Mouse (Mus musculus): ENCODE results near the gene Sash1.
"Not testable (repeated sequence)": the region's sequence is repeated elsewhere in the genome, so short reads cannot be mapped to it uniquely, and the experiment has no call there.

Gene Sash1

DNA sequence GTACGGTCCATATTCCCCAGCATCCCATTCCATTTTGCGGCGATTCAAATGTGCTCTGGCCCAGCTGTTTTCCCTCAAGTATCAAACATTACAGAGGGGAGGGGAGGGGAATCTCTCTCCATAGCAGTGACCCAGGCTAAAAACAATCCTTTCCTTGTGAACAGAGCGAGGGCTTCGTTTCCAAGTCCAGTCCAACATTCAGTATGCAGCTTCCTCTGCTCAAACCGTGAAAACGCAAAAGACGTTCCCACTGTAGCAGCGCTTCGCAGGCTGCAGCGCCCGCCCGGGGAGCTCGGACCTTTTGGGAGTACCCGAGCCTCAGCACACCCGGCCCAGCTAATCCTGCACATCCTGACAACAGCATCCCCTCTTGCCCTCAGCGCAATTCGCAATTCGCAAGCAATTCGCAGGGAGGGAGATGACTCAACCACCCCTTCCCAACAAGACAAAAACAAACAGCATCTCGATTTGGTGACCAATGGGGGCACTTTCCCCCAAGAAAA lies 128.4 kb downstream of the Sash1 start:
- no peak for DNase-seq (ENCODE audit: low read depth, low spot score)

GRCm38 (mm10) chr10:8756604-8757354 lies 129.1 kb downstream of the Sash1 start:
- DNase-seq (ENCODE audit: low read depth, low spot score), result no peak

GRCm38 (mm10) chr10:8753377-8753776 lies 132.5 kb downstream of the Sash1 start:
- DNase-seq (ENCODE audit: low read depth, low spot score), result no peak

DNA sequence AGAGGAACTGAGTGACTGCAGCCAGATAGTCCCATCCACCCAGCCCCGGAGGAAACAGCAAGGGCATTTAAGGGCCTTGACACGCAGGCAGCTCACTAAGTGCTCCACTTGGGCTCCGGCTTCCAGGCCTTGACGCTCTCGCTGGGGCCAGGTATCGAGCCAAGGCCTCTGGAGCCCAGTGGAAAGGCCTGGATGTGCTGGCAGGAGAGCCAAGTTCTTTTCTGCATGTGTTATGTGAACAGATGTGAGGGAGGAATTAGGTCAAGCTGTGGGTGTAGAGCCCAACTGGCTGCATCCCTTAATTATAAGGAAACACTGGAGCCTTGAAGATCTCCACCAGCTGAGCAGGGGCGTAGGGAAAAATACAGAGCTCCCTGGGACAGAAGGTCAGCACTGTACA lies 133.4 kb downstream of the Sash1 start:
- DNase-seq (ENCODE audit: low read depth, low spot score), result no peak

GRCm38 (mm10) chr10:8749537-8749936 lies 136.3 kb downstream of the Sash1 start:
- no peak for DNase-seq (ENCODE audit: low read depth, low spot score)

- DNase-seq (ENCODE audit: low read depth, low spot score), result no peak
These were observed 138.2 kb downstream of the Sash1 start for GRCm38 (mm10) chr10:8747450-8748212.

GRCm38 (mm10) chr10:8746082-8746696 lies 139.7 kb downstream of the Sash1 start:
- DNase-seq (ENCODE audit: low read depth, low spot score), result no peak

DNA sequence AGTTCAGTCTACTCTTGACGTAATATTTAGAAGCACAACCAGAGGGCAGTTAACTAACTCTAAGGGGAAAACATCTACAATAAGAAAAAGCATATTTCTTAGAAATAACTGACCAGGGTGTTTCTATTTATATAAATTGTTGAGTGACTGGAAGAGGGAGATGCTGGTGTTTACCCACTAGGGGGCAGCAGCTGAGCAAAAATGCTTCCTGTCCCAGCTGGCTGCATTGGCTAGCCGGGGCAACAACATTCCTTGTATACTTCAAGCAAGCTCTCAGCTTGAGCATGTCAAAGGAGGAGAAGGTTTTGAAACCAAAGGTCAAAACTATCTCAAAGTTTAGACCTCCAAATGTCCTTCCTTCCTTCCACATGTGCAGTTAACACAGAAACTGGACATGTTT lies 143.0 kb downstream of the Sash1 start:
- peak; percentile 53 for DNase-seq (ENCODE audit: low read depth, low spot score)

GRCm38 (mm10) chr10:8741505-8741904 lies 144.4 kb downstream of the Sash1 start:
- DNase-seq (ENCODE audit: low read depth, low spot score), result no peak

DNA sequence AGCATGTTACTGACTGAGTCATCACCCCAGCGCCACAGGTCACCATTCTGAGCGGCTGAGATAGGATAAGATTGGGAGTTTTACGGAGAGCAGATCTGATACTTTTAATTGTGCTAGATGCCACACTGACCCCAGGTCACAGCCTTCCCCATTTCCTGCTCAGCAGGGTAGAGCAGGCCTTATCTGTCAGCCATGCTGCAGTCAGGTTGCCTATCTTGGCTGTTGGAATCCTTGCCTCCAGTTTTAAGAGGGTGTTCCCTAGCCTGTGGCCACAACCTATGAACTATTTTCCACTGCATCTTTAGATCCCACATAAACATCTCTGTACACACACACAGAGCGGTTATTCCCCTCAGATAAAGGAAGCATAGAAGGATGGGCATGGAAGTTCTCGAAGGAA lies 145.1 kb downstream of the Sash1 start:
- DNase-seq (ENCODE audit: low read depth, low spot score), result no peak

DNA sequence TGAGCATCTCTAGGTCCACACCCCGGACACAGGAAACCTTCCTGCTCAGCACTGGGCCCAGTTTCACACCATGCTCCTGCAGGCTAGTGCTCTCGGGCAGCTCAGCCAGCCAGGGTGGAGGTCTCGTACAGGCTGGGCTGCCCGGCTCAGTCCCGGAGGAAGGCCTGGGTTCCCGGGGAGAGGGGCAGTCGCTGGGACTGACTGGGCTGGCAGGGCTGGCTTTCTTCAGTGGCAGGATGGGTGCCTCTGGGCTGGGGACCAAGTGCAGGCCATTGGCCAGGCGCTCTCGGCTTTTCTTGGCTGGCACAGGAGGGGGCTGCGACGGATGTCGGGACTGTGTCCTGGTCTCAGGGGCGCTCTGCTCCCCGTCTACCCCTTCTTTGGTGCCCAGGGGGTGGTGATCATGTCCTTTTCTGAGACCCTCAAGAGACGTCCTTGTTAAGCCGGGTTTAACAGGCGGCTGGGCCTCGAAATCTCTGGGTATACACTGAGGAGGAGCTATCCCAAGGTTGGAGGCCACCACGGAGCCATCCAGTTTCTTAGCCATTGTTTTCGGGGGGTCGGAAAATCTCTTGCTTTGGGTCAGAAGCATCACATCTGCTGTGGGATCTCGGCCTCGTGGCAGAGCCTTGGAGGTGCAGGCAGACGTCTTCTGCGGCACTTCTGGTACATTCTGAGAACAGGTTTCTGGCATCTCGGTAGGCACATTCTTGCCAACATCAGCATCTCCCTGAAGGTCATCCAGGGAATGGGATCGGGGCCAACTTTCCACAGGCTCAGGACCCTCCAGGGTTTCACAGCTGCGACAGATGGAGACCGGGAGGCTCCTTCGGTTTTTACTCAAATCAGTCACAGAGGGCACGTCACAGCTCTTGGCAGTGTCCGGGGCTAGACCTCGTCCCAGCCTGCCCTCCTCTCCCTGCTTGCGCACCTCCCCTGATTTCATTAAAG lies 156.2 kb downstream of the Sash1 start:
- DNase-seq (ENCODE audit: low read depth, low spot score), result no peak

DNA sequence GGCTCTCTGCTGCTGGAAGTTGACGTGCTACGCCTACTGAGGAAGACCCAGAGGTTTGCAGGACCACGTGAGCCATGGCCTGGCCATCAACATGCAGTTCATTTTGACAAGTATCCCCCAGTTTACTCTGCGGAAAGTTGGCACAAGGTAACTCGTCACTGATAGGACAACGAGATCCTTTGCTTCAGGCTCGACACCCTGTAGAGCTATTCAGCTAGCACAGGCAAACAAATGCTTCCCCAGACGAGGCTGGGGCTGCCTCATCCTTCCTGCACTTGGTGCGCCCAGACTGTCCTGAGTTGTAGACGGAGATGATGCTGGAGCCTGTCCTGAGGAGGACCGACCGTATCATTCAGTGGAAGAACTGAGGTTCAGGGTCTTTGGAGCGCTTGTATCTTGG lies 166.5 kb downstream of the Sash1 start:
- DNase-seq (ENCODE audit: low read depth, low spot score), result no peak

- no peak for DNase-seq (ENCODE audit: low read depth, low spot score)
These were observed 167.0 kb downstream of the Sash1 start for GRCm38 (mm10) chr10:8718831-8719230.

DNA sequence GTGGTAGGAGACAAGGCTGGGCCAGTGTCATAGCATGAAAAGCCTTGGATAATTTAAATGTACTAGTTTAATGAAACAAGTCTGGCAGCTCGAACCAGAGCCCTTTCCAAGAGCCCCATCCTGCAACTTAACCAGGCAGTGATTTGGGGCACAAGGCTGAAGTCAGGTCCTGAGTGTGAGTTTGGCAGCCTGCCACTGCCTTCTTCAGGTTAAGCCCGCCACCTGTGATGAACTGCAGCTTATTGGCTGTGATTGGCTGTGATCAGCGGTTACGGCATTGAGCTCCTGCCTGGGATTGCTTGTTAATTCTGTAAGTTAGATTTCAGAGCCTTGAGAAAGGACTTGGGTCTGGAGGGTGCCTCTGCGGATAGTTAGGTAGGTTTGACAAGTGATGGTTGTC lies 168.7 kb downstream of the Sash1 start:
- no peak for DNase-seq (ENCODE audit: low read depth, low spot score)

GRCm38 (mm10) chr10:8715679-8716284 lies 170.1 kb downstream of the Sash1 start:
- peak; percentile 41 for DNase-seq (ENCODE audit: low read depth, low spot score)

GRCm38 (mm10) chr10:8696636-8697035 lies 189.2 kb downstream of the Sash1 start:
- not testable (repeated sequence) for DNase-seq (ENCODE audit: low read depth, low spot score)

DNA sequence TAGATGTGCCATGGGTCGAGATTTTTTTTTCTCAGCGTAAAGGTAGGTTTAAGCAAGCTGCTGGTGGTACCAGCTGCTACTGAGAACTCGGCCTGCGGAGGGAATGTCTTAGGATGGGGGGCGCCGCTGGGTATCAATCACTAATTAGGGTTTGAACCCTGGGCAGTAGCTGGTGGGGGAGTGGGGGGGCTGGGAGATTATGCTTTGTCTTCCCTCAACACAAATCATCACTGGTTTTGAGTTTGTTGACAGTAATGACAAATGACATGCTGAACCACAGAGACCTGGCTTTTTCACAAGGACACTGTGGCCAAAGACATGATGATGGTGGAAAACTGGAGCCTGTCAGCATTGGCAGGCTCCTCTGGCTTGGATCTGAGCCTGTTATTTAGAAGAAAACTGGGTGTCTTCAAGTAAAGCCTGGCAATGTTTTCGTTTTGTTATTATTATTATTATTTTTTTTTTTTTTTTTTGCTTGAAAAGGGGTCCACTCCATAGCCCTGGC lies 191.8 kb downstream of the Sash1 start:
- no peak for DNase-seq (ENCODE audit: low read depth, low spot score)

GRCm38 (mm10) chr10:8693561-8693960 lies 192.3 kb downstream of the Sash1 start:
- DNase-seq (ENCODE audit: low read depth, low spot score), result no peak

- DNase-seq (ENCODE audit: low read depth, low spot score), result no peak
These were observed 193.3 kb downstream of the Sash1 start for GRCm38 (mm10) chr10:8692531-8692930.

DNA sequence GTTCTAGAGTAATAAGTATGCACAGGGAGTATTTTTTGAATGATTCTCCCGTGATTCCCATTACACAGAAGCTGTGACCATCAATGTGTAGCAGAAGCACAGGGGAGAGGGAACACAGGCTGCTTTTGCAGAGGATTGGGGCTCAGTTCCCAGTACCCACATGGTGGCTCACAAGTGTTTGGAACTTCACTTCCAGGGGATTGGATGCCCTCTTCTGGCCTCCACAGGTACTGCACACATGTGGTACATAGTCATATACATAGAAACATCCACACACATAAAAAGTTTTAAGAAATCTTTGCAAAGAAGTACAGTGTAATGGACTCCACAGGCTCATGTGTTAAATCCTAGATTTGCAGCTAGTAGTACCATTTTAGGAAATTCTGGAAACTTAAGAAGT lies 199.7 kb downstream of the Sash1 start:
- no peak for DNase-seq (ENCODE audit: low read depth, low spot score)

DNA sequence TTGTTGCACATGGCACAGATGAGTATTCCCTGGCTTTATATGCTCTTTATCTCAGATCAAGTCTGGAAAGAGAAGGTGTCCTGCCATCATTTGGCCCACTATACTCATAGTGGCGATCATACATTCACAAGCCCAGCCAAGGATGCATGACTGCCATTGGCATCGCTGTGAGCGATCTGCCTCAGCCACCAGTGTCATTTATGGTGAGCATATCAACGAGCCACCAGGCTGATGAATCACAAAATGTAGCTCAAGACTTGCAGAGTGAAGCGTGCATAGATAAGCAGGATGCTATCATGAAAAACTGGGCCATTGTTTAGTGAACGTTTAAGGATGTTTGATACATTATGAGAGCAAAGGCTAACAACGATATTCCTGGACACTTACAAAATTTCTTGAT lies 200.6 kb downstream of the Sash1 start:
- no peak for DNase-seq (ENCODE audit: low read depth, low spot score)

Measured in telencephalon, adult 2 months (tissue).